Mouse (Mus musculus): ENCODE measurements around the gene Col26a1.

DNA sequence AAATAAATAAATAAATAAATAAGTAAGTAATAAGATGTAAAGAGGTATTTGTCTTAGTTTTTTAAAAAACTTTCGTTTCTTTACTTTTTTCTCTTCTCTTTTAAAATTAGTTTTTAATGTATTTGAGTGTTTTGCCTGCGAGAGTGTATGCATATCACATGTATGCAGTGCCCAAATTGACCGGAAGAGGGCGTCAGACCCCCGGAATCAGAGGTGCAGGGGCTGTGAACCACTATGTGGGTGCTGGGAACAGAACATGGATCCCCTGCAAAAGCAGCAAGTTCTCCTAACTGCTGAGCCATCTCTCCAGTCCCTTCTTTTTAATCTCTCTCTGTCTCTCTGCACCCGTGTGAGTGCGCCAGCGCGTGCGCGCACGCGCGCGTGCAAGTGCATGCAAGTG, 89.2 kb downstream of the Col26a1 start:
- TF ChIP-seq CTCF (IDR thresholded peaks at IDR 0.05; ENCODE audit: insufficient read depth, low read length) (no peak), POLR2A (IDR thresholded peaks at IDR 0.05; ENCODE audit: borderline replicate concordance, extremely low read depth, low read depth, low read length) (no peak)
